Comparison of ENCODE assay signal across 12 mouse cellular contexts in genomic region chr7:90341212-90341957, GRCm38 (mm10). TPM values are rescaled to one million over a fixed set of nuclear protein-coding genes. Genes with fewer than 3 reads are reported as not detected.
DNase-seq lines count a peak whose midpoint lies in the region; ATAC-seq lines count a peak whose summit lies in the region.
"Had no signal": no experiment of that assay in that cellular context is flagged by ENCODE, and none has a peak within 500 bp of the region (broad histone marks: within the 10 kb centered on the region; RNA-seq: fewer than 3 reads in every experiment).

No protein-coding gene starts in this region.

- H3K9me3 ChIP-seq in embryonic facial prominence, embryonic 11.5 days (replicated peaks; ENCODE audit: control insufficient read depth, low read length): no peaks in the 10 kb centered on the region
- H3K9me3 ChIP-seq in embryonic facial prominence, embryonic 10.5 days: no peaks in the 10 kb centered on the region
- no peaks in the 10 kb centered on the region for H3K9me3 ChIP-seq in midbrain, embryonic 10.5 days (replicated peaks)
- no peaks in the 10 kb centered on the region for H3K9me3 ChIP-seq in midbrain, embryonic 11.5 days (ENCODE audit: control insufficient read depth, low read length)
- H3K9me3 ChIP-seq in limb, embryonic 12.5 days: no peaks in the 10 kb centered on the region
- H3K9me3 ChIP-seq: forebrain, embryonic 10.5 days; neural tube, embryonic 13.5 days had no signal

- H3K36me3 ChIP-seq in embryonic facial prominence, embryonic 11.5 days (replicated peaks; ENCODE audit: control insufficient read depth, insufficient read depth, low read depth, low read length): no peaks in the 10 kb centered on the region
- H3K36me3 ChIP-seq in embryonic facial prominence, embryonic 10.5 days (replicated peaks): no peaks in the 10 kb centered on the region
- no peaks in the 10 kb centered on the region for H3K36me3 ChIP-seq in midbrain, embryonic 10.5 days
- no peaks in the 10 kb centered on the region for H3K36me3 ChIP-seq in midbrain, embryonic 11.5 days (ENCODE audit: control insufficient read depth, insufficient read depth, low read length)
- no peaks in the 10 kb centered on the region for H3K36me3 ChIP-seq in limb, embryonic 12.5 days
- H3K36me3 ChIP-seq: forebrain, embryonic 10.5 days; neural tube, embryonic 13.5 days had no signal

- no peak overlapping the region for H3K4me2 ChIP-seq in embryonic facial prominence, embryonic 11.5 days (ENCODE audit: low read depth, low read length)
- no peak overlapping the region for H3K4me2 ChIP-seq in midbrain, embryonic 11.5 days
- H3K4me2 ChIP-seq in limb, embryonic 12.5 days: no peak overlapping the region
- H3K4me2 ChIP-seq: neural tube, embryonic 13.5 days had no signal

- no peak overlapping the region for H3K27ac ChIP-seq in embryonic facial prominence, embryonic 11.5 days (replicated peaks; ENCODE audit: low read depth, low read length)
- H3K27ac ChIP-seq in embryonic facial prominence, embryonic 10.5 days (replicated peaks): no peak overlapping the region
- peak overlapping the region; percentile 25; the same call in 1 of the 2 replicates for H3K27ac ChIP-seq in midbrain, embryonic 10.5 days (replicated peaks)
- no peak overlapping the region for H3K27ac ChIP-seq in midbrain, embryonic 11.5 days (ENCODE audit: low read depth, low read length)
- 0 out of 2 replicates have a peak overlapping the region, but pooled peaks have one; percentile 9 for H3K27ac ChIP-seq in limb, embryonic 12.5 days
- H3K27ac ChIP-seq: forebrain, embryonic 10.5 days; liver, embryonic 14.5 days; neural tube, embryonic 13.5 days had no signal

- ATAC-seq in embryonic facial prominence, embryonic 11.5 days (replicated peaks; ENCODE audit: insufficient number of reproducible peaks, low FRiP score, low TSS enrichment, low read depth): no peak
- ATAC-seq in midbrain, embryonic 11.5 days (ENCODE audit: low FRiP score): no peak
- no peak for ATAC-seq in limb, embryonic 12.5 days (ENCODE audit: insufficient number of reproducible peaks, insufficient read depth, low FRiP score, low TSS enrichment, low read depth)

- DNase-seq in embryonic facial prominence, embryonic 11.5 days (ENCODE audit: low spot score): peak; percentile 8
- DNase-seq in embryonic facial prominence, embryonic 10.5 days (ENCODE audit: low spot score): no peak
- DNase-seq in midbrain, embryonic 10.5 days (ENCODE audit: low spot score): no peak
- DNase-seq in midbrain, embryonic 11.5 days (ENCODE audit: low spot score, missing footprints): no peak
- DNase-seq in thymus, postnatal 4 days: peak; percentile 39
- DNase-seq in right cerebral cortex, adult 18-20 months: no peak
- no peak for DNase-seq in gastrocnemius, adult 18-20 months (ENCODE audit: low spot score)

- no peak overlapping the region for H3K4me3 ChIP-seq in embryonic facial prominence, embryonic 11.5 days (ENCODE audit: low read depth, low read length)
- H3K4me3 ChIP-seq in embryonic facial prominence, embryonic 10.5 days: no peak overlapping the region
- H3K4me3 ChIP-seq in midbrain, embryonic 10.5 days: no peak overlapping the region
- no peak overlapping the region for H3K4me3 ChIP-seq in midbrain, embryonic 11.5 days (ENCODE audit: low read depth, low read length)
- no peak overlapping the region for H3K4me3 ChIP-seq in limb, embryonic 12.5 days (replicated peaks)
- H3K4me3 ChIP-seq: forebrain, embryonic 10.5 days; neural tube, embryonic 13.5 days had no signal

- no peak overlapping the region for H3K9ac ChIP-seq in embryonic facial prominence, embryonic 11.5 days (replicated peaks; ENCODE audit: low read length)
- H3K9ac ChIP-seq in midbrain, embryonic 11.5 days (ENCODE audit: low read length): no peak overlapping the region
- H3K9ac ChIP-seq in limb, embryonic 12.5 days (replicated peaks): no peak overlapping the region
- H3K9ac ChIP-seq: liver, embryonic 14.5 days; neural tube, embryonic 13.5 days had no signal

- 54% methylated on average over 12 of the region's 12 CpGs for WGBS in embryonic facial prominence, embryonic 11.5 days
- 65% methylated on average over 12 of the region's 12 CpGs for WGBS in embryonic facial prominence, embryonic 10.5 days
- 62% methylated on average over 12 of the region's 12 CpGs for WGBS in midbrain, embryonic 10.5 days
- WGBS in midbrain, embryonic 11.5 days: 51% methylated on average over 12 of the region's 12 CpGs
- WGBS in limb, embryonic 12.5 days: 54% methylated on average over 12 of the region's 12 CpGs

- H3K27me3 ChIP-seq in embryonic facial prominence, embryonic 11.5 days (ENCODE audit: control insufficient read depth, insufficient read depth, low read length): no peaks in the 10 kb centered on the region
- no peaks in the 10 kb centered on the region for H3K27me3 ChIP-seq in embryonic facial prominence, embryonic 10.5 days (replicated peaks; ENCODE audit: low read depth, poor library complexity, severe bottlenecking)
- no peaks in the 10 kb centered on the region for H3K27me3 ChIP-seq in midbrain, embryonic 10.5 days (ENCODE audit: low read depth, poor library complexity, severe bottlenecking)
- H3K27me3 ChIP-seq in midbrain, embryonic 11.5 days (ENCODE audit: control insufficient read depth, insufficient read depth, low read length): no peaks in the 10 kb centered on the region
- H3K27me3 ChIP-seq in limb, embryonic 12.5 days: no peaks in the 10 kb centered on the region
- H3K27me3 ChIP-seq: neural tube, embryonic 13.5 days had no signal

- no peaks in the 10 kb centered on the region for H3K4me1 ChIP-seq in embryonic facial prominence, embryonic 11.5 days (ENCODE audit: control insufficient read depth, insufficient read depth, low read length)
- peaks cover 9% of the 10 kb centered on the region for H3K4me1 ChIP-seq in embryonic facial prominence, embryonic 10.5 days
- peaks cover 6% of the 10 kb centered on the region for H3K4me1 ChIP-seq in midbrain, embryonic 10.5 days
- no peaks in the 10 kb centered on the region for H3K4me1 ChIP-seq in midbrain, embryonic 11.5 days (ENCODE audit: control insufficient read depth, insufficient read depth, low read length)
- no peaks in the 10 kb centered on the region for H3K4me1 ChIP-seq in limb, embryonic 12.5 days (replicated peaks)
- H3K4me1 ChIP-seq: neural tube, embryonic 13.5 days had no signal

RNA-seq across cellular contexts. Expression of gene Sytl2, which starts 39.3 kb away (rescaled TPM):
- polyA plus RNA-seq in embryonic facial prominence, embryonic 11.5 days (2014; fragmentation: Nextera tagmentation; extraction: Ambion mirVana): 4.8 and 5.2 TPM in 2 replicates
- polyA plus RNA-seq in embryonic facial prominence, embryonic 10.5 days (2016; fragmentation: Nextera tagmentation; extraction: Ambion mirVana): 3.1 and 3.2 TPM in 2 replicates
- polyA plus RNA-seq in midbrain, embryonic 10.5 days (2016; fragmentation: Nextera tagmentation; extraction: Ambion mirVana): 3.8 and 4.3 TPM in 2 replicates
- polyA plus RNA-seq in midbrain, embryonic 11.5 days (2014; fragmentation: Nextera tagmentation; extraction: Ambion mirVana): 3.8 and 4.7 TPM in 2 replicates
- polyA plus RNA-seq in limb, embryonic 12.5 days (2016; fragmentation: Nextera tagmentation; extraction: Ambion mirVana): 8.9 and 10.9 TPM in 2 replicates
- total RNA-seq in gastrocnemius, adult 18-20 months (2021): 1 to 10 TPM; 3.4 to 3.7 TPM
- total RNA-seq: granulocyte monocyte progenitor cell, adult 5-6 weeks had no signal

Comparison
In these comparisons a context has a peak if more than half of its experiments do, and no peak if none do; other contexts are left out.
1. DNase-seq: peak in embryonic facial prominence, embryonic 11.5 days (single experiment) and thymus, postnatal 4 days (single experiment); none in embryonic facial prominence, embryonic 10.5 days (single experiment), midbrain, embryonic 10.5 days (single experiment), midbrain, embryonic 11.5 days (single experiment), right cerebral cortex, adult 18-20 months (single experiment) and gastrocnemius, adult 18-20 months (single experiment).
2. H3K27ac ChIP-seq: peak in midbrain, embryonic 10.5 days (single experiment) and limb, embryonic 12.5 days (single experiment); none in embryonic facial prominence, embryonic 11.5 days (single experiment), embryonic facial prominence, embryonic 10.5 days (single experiment) and midbrain, embryonic 11.5 days (single experiment).